Comparison of ENCODE assay signal across 8 mouse cellular contexts in genomic region chr16:4643670-4644419, GRCm38 (mm10). TPM values are rescaled to one million over a fixed set of nuclear protein-coding genes. Genes with fewer than 3 reads are reported as not detected.
DNase-seq lines count a peak whose midpoint lies in the region; ATAC-seq and TF ChIP-seq lines count a peak whose summit lies in the region.

No protein-coding gene starts in this region.

- H3K9me3 ChIP-seq in hindbrain, embryonic 14.5 days (ENCODE audit: control insufficient read depth, low read length), result no peaks in the 10 kb centered on the region

- no peak overlapping the region for H3K4me3 ChIP-seq in C2C12 (ENCODE audit: insufficient read depth, poor library complexity, severe bottlenecking)
- H3K4me3 ChIP-seq in brown adipose tissue, adult 24 weeks (ENCODE audit: insufficient read depth, low read depth, low read length), result no peak overlapping the region
- no peak overlapping the region for H3K4me3 ChIP-seq in hindbrain, embryonic 14.5 days (replicated peaks; ENCODE audit: low read length)

- no peak overlapping the region for H3ac ChIP-seq in C2C12 (ENCODE audit: control insufficient read depth, insufficient read length, low read depth)

- no peak for TF ChIP-seq CTCF in C2C12 (IDR thresholded peaks at IDR 0.05; ENCODE audit: control insufficient read depth, insufficient read depth, insufficient read length)

- H3K27me3 ChIP-seq in C2C12 (ENCODE audit: control insufficient read depth, insufficient read depth, insufficient read length), result no peaks in the 10 kb centered on the region
- H3K27me3 ChIP-seq in hindbrain, embryonic 14.5 days (ENCODE audit: control insufficient read depth, insufficient read depth, low read length), result no peaks in the 10 kb centered on the region

- peak overlapping the region; percentile 61; the same call in 1 of the 2 replicates for H3K27ac ChIP-seq in brown adipose tissue, adult 24 weeks (replicated peaks; ENCODE audit: low read depth, low read length)
- H3K27ac ChIP-seq in hindbrain, embryonic 14.5 days, result peak overlapping the region; percentile 24; the same call in 1 of the 2 replicates

- no peak overlapping the region for H3K9ac ChIP-seq in hindbrain, embryonic 14.5 days

- DNase-seq in frontal cortex, postnatal 14 days (ENCODE audit: low spot score in 2 of 2), result peak; percentile 63 to 68
- peak; percentile 67 for DNase-seq in hindbrain, embryonic 14.5 days (ENCODE audit: low spot score)
- DNase-seq in layer of hippocampus, postnatal 10 days (ENCODE audit: low spot score in 2 of 2), result peak; percentile 82 to 88
- peak; percentile 91 for DNase-seq in lung, postnatal 36 days
- peak; percentile 59 for DNase-seq in urinary bladder, adult 2 months (ENCODE audit: low spot score)
- DNase-seq in retina, embryonic 14.5 days (ENCODE audit: low spot score), result no peak

- H3K4me2 ChIP-seq in hindbrain, embryonic 14.5 days (replicated peaks), result 0 out of 2 replicates have a peak overlapping the region, but pooled peaks have one; percentile 9

- H3K79me2 ChIP-seq in C2C12 (ENCODE audit: control insufficient read depth, insufficient read depth), result peaks cover 86% of the 10 kb centered on the region

- ATAC-seq in hindbrain, embryonic 14.5 days (ENCODE audit: low FRiP score), result peak; percentile 57; the same call in 1 of the 2 replicates

- H3K4me1 ChIP-seq in brown adipose tissue, adult 24 weeks (ENCODE audit: control insufficient read depth, insufficient read depth, insufficient read length, low read length), result peaks cover 10% of the 10 kb centered on the region
- H3K4me1 ChIP-seq in hindbrain, embryonic 14.5 days (replicated peaks; ENCODE audit: control insufficient read depth, insufficient read depth, low read length), result peaks cover 39% of the 10 kb centered on the region

- 54% methylated on average over 11 of the region's 11 CpGs for WGBS in hindbrain, embryonic 14.5 days

- peaks cover 53% of the 10 kb centered on the region for H3K79me3 ChIP-seq in C2C12 (ENCODE audit: low read depth)

- peaks cover 33% of the 10 kb centered on the region for H3K36me3 ChIP-seq in C2C12 (ENCODE audit: control insufficient read depth, insufficient read depth)
- 0 out of 2 replicates have a peak, but pooled peaks cover 7% of the 10 kb centered on the region for H3K36me3 ChIP-seq in hindbrain, embryonic 14.5 days (replicated peaks; ENCODE audit: control insufficient read depth, insufficient read depth)

TF ChIP-seq in C2C12, 6 proteins besides CTCF, POLR2A, EP300 and RAD21:
- peak; percentile 86 for TF ChIP-seq MAX (IDR thresholded peaks at IDR 0.05)
- TF ChIP-seq MYOD1 (IDR thresholded peaks at IDR 0.05; ENCODE audit: control insufficient read depth, insufficient read length, low read depth), result no peak
- TF ChIP-seq USF1 (IDR thresholded peaks at IDR 0.05; ENCODE audit: low read depth), result peak; percentile 82

RNA-seq across cellular contexts. Expression of gene Dnaja3, which starts 4.1 kb away (rescaled TPM):
- 33.0 TPM for polyA plus RNA-seq in C2C12 (2012; fragmentation: generic; extraction: Trizol)
- 193 and 221 TPM in 2 replicates for polyA plus RNA-seq in brown adipose tissue, adult 24 weeks (2012; ENCODE audit: insufficient read depth, insufficient read length, missing spikeins)
- polyA plus RNA-seq in hindbrain, embryonic 14.5 days (2014; fragmentation: Nextera tagmentation; extraction: Ambion mirVana), result 54.6 and 64.8 TPM in 2 replicates
- 10 to 100 TPM; 52.7 to 55.1 TPM for total RNA-seq in layer of hippocampus, postnatal 10 days (2021)
- 36.6 and 37.9 TPM in 2 replicates for polyA plus RNA-seq in urinary bladder, adult 2 months (2012; rRNA removed)

RNA-seq across cellular contexts. Expression of gene Vasn, which starts 4.1 kb away (rescaled TPM):
- 49.6 TPM for polyA plus RNA-seq in C2C12 (2012; fragmentation: generic; extraction: Trizol)
- 4.2 and 4.4 TPM in 2 replicates for polyA plus RNA-seq in brown adipose tissue, adult 24 weeks (2012; ENCODE audit: insufficient read depth, insufficient read length, missing spikeins)
- polyA plus RNA-seq in hindbrain, embryonic 14.5 days (2014; fragmentation: Nextera tagmentation; extraction: Ambion mirVana), result 6.4 and 6.6 TPM in 2 replicates
- total RNA-seq in layer of hippocampus, postnatal 10 days (2021), result 1 to 10 TPM; 5.1 to 5.7 TPM
- polyA plus RNA-seq in urinary bladder, adult 2 months (2012; rRNA removed), result 26.6 and 28.5 TPM in 2 replicates

RNA-seq across cellular contexts. Expression of gene Pam16, which starts 19.1 kb away (rescaled TPM):
- 94.8 TPM for polyA plus RNA-seq in C2C12 (2012; fragmentation: generic; extraction: Trizol)
- 140 and 178 TPM in 2 replicates for polyA plus RNA-seq in brown adipose tissue, adult 24 weeks (2012; ENCODE audit: insufficient read depth, insufficient read length, missing spikeins)
- 174 and 193 TPM in 2 replicates for polyA plus RNA-seq in hindbrain, embryonic 14.5 days (2014; fragmentation: Nextera tagmentation; extraction: Ambion mirVana)
- 10 to 100 TPM; 71.0 to 77.1 TPM for total RNA-seq in layer of hippocampus, postnatal 10 days (2021)
- polyA plus RNA-seq in urinary bladder, adult 2 months (2012; rRNA removed), result 57.5 and 64.8 TPM in 2 replicates

RNA-seq across cellular contexts. Expression of gene Coro7, which starts 35.7 kb away (rescaled TPM):
- 6.0 TPM for polyA plus RNA-seq in C2C12 (2012; fragmentation: generic; extraction: Trizol)
- polyA plus RNA-seq in brown adipose tissue, adult 24 weeks (2012; ENCODE audit: insufficient read depth, insufficient read length, missing spikeins), result 10.6 and 28.7 TPM in 2 replicates
- polyA plus RNA-seq in hindbrain, embryonic 14.5 days (2014; fragmentation: Nextera tagmentation; extraction: Ambion mirVana), result 24.1 and 27.2 TPM in 2 replicates
- 100 to 1,000 TPM in 1 of 2 experiments, 10 to 100 TPM in 1; 93.5 to 116 TPM for total RNA-seq in layer of hippocampus, postnatal 10 days (2021)
- 32.6 and 33.5 TPM in 2 replicates for polyA plus RNA-seq in urinary bladder, adult 2 months (2012; rRNA removed)

RNA-seq across cellular contexts. Expression of gene Glis2, which starts 49.3 kb away (rescaled TPM):
- 23.6 TPM for polyA plus RNA-seq in C2C12 (2012; fragmentation: generic; extraction: Trizol)
- polyA plus RNA-seq in brown adipose tissue, adult 24 weeks (2012; ENCODE audit: insufficient read depth, insufficient read length, missing spikeins), result 2.9 and 5.7 TPM in 2 replicates
- polyA plus RNA-seq in hindbrain, embryonic 14.5 days (2014; fragmentation: Nextera tagmentation; extraction: Ambion mirVana), result 18.1 and 19.0 TPM in 2 replicates
- 10 to 100 TPM; 23.8 to 26.5 TPM for total RNA-seq in layer of hippocampus, postnatal 10 days (2021)
- 40.3 and 43.3 TPM in 2 replicates for polyA plus RNA-seq in urinary bladder, adult 2 months (2012; rRNA removed)
